Mouse (Mus musculus) neural tube, embryonic 15.5 days (tissue): ENCODE data around the gene Pim3. TPM values are rescaled to one million over a fixed set of nuclear protein-coding genes. Genes with fewer than 3 reads are reported as not detected.
A peak's percentile ranks its signal among the peaks of the same experiment; 100 is the strongest.

Experiments
- ATAC-seq: fragments of 200-750 bp; cut with Nextera tagmentation; 2 replicates; pipeline ENCODE4 v1.8.0; 2017; ENCODE audit warnings: mild to moderate bottlenecking, moderate TSS enrichment, moderate library complexity; ENCODE audit not compliant: low FRiP score
- H3K27ac ChIP-seq: fragments of 300-500 bp; sonication (generic); replicated peaks from 2 replicates; pipeline ENCODE4 v1.5.1; 2015; ENCODE audit warnings: mild to moderate bottlenecking, inconsistent platforms
- H3K27me3 ChIP-seq: fragments of 300-500 bp; sonication (generic); replicated peaks from 2 replicates; pipeline ENCODE4 v1.6.1; 2015; ENCODE audit warnings: inconsistent platforms
- H3K36me3 ChIP-seq: fragments of 300-500 bp; sonication (generic); 2 replicates; pipeline ENCODE4 v1.6.1; 2015; ENCODE audit warnings: inconsistent platforms
- H3K4me1 ChIP-seq: fragments of 300-500 bp; sonication (generic); 2 replicates; pipeline ENCODE4 v1.6.1; 2015; ENCODE audit warnings: inconsistent platforms
- H3K4me2 ChIP-seq: fragments of 300-500 bp; sonication (generic); 2 replicates; pipeline ENCODE4 v1.6.1; 2015; ENCODE audit warnings: inconsistent platforms, mild to moderate bottlenecking, moderate library complexity
- H3K4me3 ChIP-seq: fragments of 300-500 bp; sonication (generic); replicated peaks from 2 replicates; pipeline ENCODE4 v1.5.1; 2015; ENCODE audit warnings: mild to moderate bottlenecking, inconsistent platforms
- H3K9ac ChIP-seq: fragments of 300-500 bp; sonication (generic); replicated peaks from 2 replicates; pipeline ENCODE4 v1.6.1; 2015; ENCODE audit warnings: mild to moderate bottlenecking, inconsistent platforms
- H3K9me3 ChIP-seq: fragments of 300-500 bp; sonication (generic); replicated peaks from 2 replicates; pipeline ENCODE4 v1.6.1; 2016; ENCODE audit warnings: inconsistent platforms
- WGBS: fragments of 180-500 bp; shearing (Covaris S2); methylation state at CpG from one replicate; pipeline ENCODE4 v1.1.7; 2015; ENCODE audit warnings: mixed read lengths; 5-methylcytosine and 5-hydroxymethylcytosine counted together
- polyA plus RNA-seq: library from polyadenylated mRNA; unstranded; fragments of >200 nt; fragmentation: Nextera tagmentation; extraction: Ambion mirVana; gene quantifications from 2 replicates; pipeline ENCODE4 v1.2.1, GENCODE M21; 2015

Pim3 gene
- polyA plus RNA-seq, 1 experiment from 2014 or later, result 78.7 TPM

DNA sequence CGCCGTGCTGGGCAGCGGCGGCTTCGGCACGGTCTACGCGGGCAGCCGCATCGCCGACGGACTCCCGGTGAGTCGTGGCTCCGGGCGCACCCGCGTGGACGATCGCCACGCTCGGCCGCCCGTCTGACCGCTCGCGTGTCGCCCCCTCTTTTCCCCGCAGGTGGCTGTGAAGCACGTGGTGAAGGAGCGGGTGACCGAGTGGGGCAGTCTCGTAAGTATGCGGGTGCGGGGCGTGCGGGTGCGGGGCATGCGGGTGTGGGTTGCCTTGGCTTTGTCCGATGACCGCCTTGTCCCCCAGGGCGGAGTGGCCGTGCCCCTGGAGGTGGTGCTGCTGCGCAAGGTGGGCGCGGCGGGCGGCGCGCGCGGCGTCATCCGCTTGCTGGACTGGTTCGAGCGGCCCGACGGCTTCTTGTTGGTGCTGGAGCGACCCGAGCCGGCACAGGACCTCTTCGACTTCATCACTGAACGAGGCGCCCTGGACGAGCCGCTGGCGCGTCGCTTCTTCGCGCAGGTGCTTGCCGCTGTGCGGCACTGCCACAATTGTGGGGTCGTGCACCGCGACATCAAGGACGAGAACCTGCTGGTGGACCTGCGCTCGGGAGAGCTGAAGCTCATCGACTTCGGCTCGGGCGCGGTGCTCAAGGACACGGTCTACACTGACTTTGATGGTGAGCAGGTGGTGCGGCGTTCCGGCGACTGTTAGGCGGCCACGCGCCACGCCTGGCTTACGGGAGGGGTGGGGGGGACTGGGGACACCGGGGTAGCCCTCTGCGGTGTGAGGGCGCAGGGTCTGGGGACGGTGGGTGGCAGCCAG lies 1.1 kb downstream of the Pim3 start:
- ATAC-seq, result peak; percentile 2; the same call in 1 of the 2 replicates
- Histone ChIP-seq H3K27ac (peak overlapping the region; percentile 99), H3K36me3 (peaks cover 25% of the 10 kb centered on the region), H3K9me3 (no peaks in the 10 kb centered on the region), H3K4me3 (peak overlapping the region; percentile 95), H3K4me2 (peak overlapping the region; percentile 92), H3K27me3 (no peaks in the 10 kb centered on the region), H3K9ac (peak overlapping the region; percentile 87), H3K4me1 (peaks cover 32% of the 10 kb centered on the region)
- WGBS, result 0% methylated on average over 96 of the region's 98 CpGs

DNA sequence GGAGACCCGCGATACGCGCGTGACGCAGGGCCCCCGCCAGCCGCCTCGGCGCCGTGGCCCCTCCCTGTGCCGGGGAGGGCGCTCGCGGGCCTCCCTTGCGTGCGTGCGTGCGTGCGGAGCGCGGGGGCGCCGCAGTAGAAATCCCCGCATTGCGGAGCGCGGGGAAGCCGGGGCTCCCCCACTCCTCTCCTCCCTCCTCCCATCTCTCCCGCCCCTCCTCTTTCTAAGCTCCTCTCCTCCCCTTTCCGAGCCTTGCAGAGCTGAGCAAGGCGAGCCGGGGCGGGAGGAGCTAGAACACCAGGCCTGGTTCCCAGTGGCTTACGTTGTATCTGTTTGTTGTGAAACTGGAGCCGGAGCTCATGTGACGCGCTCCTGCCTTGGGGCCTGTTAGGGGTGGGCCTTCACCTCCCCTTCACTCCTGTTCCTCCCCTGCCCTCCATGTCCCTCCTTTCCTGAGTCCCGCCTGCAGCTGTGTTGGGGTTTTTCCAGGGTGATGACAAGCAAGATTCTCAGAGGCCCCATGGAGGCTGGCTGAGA lies 1.8 kb downstream of the Pim3 start:
- Histone ChIP-seq H3K4me1 (peaks cover 32% of the 10 kb centered on the region), H3K27me3 (no peaks in the 10 kb centered on the region), H3K9me3 (no peaks in the 10 kb centered on the region), H3K9ac (peak overlapping the region; percentile 87), H3K4me3 (peak overlapping the region; percentile 95), H3K27ac (peak overlapping the region; percentile 99), H3K36me3 (peaks cover 25% of the 10 kb centered on the region), H3K4me2 (peak overlapping the region; percentile 92)
- peak; percentile 74 for ATAC-seq
- WGBS, result under 1% methylated on average over 36 of the region's 39 CpGs

DNA sequence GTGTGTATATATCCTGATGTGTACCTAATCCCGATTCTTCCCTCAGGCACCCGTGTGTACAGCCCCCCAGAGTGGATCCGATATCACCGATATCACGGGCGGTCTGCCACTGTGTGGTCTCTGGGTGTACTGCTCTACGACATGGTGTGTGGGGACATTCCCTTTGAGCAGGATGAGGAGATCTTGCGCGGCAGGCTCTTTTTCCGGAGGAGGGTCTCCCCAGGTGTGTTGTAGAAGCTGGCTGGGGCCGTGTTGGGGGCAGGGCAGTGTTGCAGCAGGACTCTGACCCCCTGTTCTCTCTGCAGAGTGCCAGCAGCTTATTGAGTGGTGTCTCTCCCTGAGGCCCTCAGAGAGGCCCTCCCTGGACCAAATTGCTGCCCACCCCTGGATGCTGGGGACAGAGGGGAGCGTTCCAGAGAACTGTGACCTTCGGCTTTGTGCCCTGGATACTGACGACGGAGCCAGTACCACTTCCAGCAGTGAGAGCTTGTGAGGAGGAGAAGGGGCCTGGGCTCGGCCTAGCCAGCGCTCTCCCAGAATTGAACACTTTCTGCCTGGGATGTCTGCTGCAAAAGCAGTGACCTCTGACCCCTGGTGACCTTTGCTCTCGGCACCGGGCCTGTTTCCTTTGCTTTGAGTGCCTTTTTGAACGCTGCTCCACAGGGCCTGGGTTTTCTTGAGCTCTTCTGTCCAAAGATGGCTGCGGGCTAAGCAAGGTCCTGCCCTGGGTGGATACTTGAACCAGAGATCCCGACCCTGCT lies 2.5 kb downstream of the Pim3 start:
- WGBS, result 42% methylated on average over 22 of the region's 22 CpGs

GRCm38 (mm10) chr15:88865061-88865460 lies 3.1 kb downstream of the Pim3 start:
- H3K9ac ChIP-seq, result no peak overlapping the region
- 84% methylated on average over 14 of the region's 14 CpGs for WGBS

More for the DNA sequence above, 2.5 kb downstream of the Pim3 start:
- ATAC-seq, result peak; percentile 7; the same call in 1 of the 2 replicates
- Histone ChIP-seq H3K9ac (peak overlapping the region; percentile 87), H3K27ac (peak overlapping the region; percentile 99), H3K9me3 (no peaks in the 10 kb centered on the region), H3K4me1 (peaks cover 32% of the 10 kb centered on the region), H3K27me3 (no peaks in the 10 kb centered on the region), H3K4me3 (peak overlapping the region; percentile 95), H3K4me2 (peak overlapping the region; percentile 92), H3K36me3 (peaks cover 25% of the 10 kb centered on the region)

GRCm38 (mm10) chr15:88865888-88866695 lies 4.1 kb downstream of the Pim3 start:
- 87% methylated on average over 4 of the region's 4 CpGs for WGBS
- peaks cover 32% of the 10 kb centered on the region for H3K4me1 ChIP-seq
- H3K9ac ChIP-seq, result no peak overlapping the region
- no peaks in the 10 kb centered on the region for H3K9me3 ChIP-seq
- H3K27me3 ChIP-seq, result no peaks in the 10 kb centered on the region
- H3K4me2 ChIP-seq, result no peak overlapping the region
- peaks cover 25% of the 10 kb centered on the region for H3K36me3 ChIP-seq
- no peak overlapping the region for H3K4me3 ChIP-seq
- no peak overlapping the region for H3K27ac ChIP-seq
- ATAC-seq, result no peak

More at GRCm38 (mm10) chr15:88865061-88865460, 3.1 kb downstream of the Pim3 start:
- Histone ChIP-seq H3K9me3 (no peaks in the 10 kb centered on the region), H3K4me2 (peak overlapping the region; percentile 92), H3K36me3 (peaks cover 25% of the 10 kb centered on the region), H3K27me3 (no peaks in the 10 kb centered on the region), H3K27ac (no peak overlapping the region), H3K4me1 (peaks cover 32% of the 10 kb centered on the region), H3K4me3 (peak overlapping the region; percentile 95; the same call in 1 of the 2 replicates)
- ATAC-seq, result no peak

GRCm38 (mm10) chr15:88866934-88867356 lies 5.0 kb downstream of the Pim3 start:
- no peak for ATAC-seq
- H3K27ac ChIP-seq, result 0 out of 2 replicates have a peak overlapping the region, but pooled peaks have one; percentile 34
- H3K4me3 ChIP-seq, result no peak overlapping the region

GRCm38 (mm10) chr15:88867368-88868023 lies 5.5 kb downstream of the Pim3 start:
- Histone ChIP-seq H3K4me2 (no peak overlapping the region), H3K9me3 (no peaks in the 10 kb centered on the region), H3K36me3 (peaks cover 25% of the 10 kb centered on the region), H3K27ac (0 out of 2 replicates have a peak overlapping the region, but pooled peaks have one; percentile 34), H3K27me3 (no peaks in the 10 kb centered on the region), H3K4me3 (no peak overlapping the region), H3K9ac (no peak overlapping the region), H3K4me1 (peaks cover 26% of the 10 kb centered on the region)
- WGBS, result 52% methylated on average over 5 of the region's 5 CpGs
- ATAC-seq, result no peak

More at GRCm38 (mm10) chr15:88866934-88867356, 5.0 kb downstream of the Pim3 start:
- no peak overlapping the region for H3K9ac ChIP-seq
- peaks cover 26% of the 10 kb centered on the region for H3K4me1 ChIP-seq
- peaks cover 25% of the 10 kb centered on the region for H3K36me3 ChIP-seq
- H3K9me3 ChIP-seq, result no peaks in the 10 kb centered on the region
- H3K27me3 ChIP-seq, result no peaks in the 10 kb centered on the region
- no peak overlapping the region for H3K4me2 ChIP-seq
- 64% methylated on average over 7 of the region's 7 CpGs for WGBS

DNA sequence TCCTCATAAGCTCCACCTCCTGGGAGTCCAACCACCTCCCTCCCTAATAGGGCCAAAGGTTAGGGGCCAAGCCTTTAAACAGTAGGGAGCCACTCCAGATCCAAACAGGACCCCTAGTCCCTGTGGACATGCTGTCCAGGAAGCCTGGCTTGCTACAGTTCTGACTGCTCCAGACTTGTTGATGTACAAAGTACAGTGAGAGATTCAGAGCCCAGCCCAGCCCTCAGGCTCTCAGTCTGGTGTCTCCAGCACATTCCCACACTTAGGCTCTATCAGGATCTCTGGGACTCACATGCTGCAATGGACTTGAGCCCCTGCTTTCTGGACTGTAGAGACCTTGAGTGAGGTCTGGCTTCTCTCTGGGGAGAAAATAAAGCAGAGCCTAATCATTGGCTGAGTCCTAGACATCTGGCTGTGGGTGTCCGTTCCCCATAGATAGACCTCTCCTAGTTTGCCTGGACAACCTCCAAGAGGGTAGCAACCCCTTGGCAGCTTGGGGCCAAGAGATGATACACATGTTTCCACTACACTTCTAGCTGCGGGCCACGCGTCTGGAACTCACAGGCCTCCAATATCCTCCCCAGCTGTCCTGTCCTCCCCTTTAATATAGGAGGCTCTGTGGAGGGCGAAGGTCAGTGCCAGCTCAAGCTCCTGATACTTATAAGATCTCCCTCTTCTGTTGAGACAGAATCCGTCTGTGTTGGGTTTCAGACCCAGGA lies 6.2 kb downstream of the Pim3 start:
- Histone ChIP-seq H3K4me3 (no peak overlapping the region), H3K9me3 (no peaks in the 10 kb centered on the region), H3K9ac (no peak overlapping the region), H3K27ac (no peak overlapping the region), H3K4me2 (no peak overlapping the region), H3K27me3 (no peaks in the 10 kb centered on the region), H3K36me3 (peaks cover 25% of the 10 kb centered on the region), H3K4me1 (peaks cover 26% of the 10 kb centered on the region)
- ATAC-seq, result no peak
- 95% methylated on average over 6 of the region's 6 CpGs for WGBS

DNA sequence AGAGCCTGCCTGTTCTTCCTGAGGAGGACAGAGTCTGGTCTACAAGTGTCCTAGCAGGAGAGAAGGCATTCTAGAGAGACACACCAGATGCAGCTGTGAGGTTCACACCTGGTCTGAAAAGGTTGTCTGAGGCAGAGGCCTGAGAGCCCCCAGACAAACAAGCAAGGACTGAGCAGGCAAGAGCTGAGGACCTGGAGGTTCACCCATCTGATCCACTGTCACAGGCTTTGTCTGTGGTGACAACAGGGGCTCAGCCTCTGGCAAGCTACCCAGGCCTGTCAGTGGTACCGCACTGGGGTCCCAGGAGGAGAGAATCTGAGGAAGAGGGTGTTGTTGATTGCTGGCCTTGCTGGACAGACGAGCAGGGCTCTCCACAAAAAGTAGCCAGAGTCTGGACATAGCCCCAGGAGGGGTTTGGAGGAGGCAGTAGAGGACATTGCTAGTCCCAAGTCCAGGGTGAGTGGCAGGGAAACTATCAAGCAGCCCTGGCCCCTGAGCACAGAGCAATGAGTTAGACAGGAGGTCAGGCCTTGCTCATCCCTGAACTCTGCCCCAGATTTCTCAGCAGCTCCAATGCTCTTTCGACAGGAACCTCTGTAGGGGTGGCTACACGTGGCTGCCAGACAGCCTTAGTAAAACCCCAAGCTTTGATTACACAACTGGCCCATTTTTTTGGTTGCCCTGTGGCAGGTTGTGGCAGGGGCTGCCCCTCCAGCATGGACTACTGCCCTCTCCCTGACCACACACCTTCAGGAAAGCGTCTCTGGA lies 8.6 kb downstream of the Pim3 start:
- peaks cover 8% of the 10 kb centered on the region for H3K4me1 ChIP-seq
- H3K4me2 ChIP-seq, result no peak overlapping the region
- no peak overlapping the region for H3K9ac ChIP-seq
- WGBS, result 81% methylated on average over 5 of the region's 5 CpGs
- H3K27ac ChIP-seq, result no peak overlapping the region
- peaks cover 2% of the 10 kb centered on the region; the same call in 1 of the 2 replicates for H3K27me3 ChIP-seq
- no peaks in the 10 kb centered on the region for H3K9me3 ChIP-seq
- ATAC-seq, result no peak
- no peak overlapping the region for H3K4me3 ChIP-seq
- peaks cover 16% of the 10 kb centered on the region for H3K36me3 ChIP-seq
